Mouse (Mus musculus) layer of hippocampus, postnatal 10 days (tissue): Measurements from ENCODE around the gene Ampd1. TPM values are rescaled to one million over a fixed set of nuclear protein-coding genes. Genes with fewer than 3 reads are reported as not detected.
"Not testable (repeated sequence)": the region's sequence is repeated elsewhere in the genome, so short reads cannot be mapped to it uniquely, and the experiment has no call there.

Source experiments
- DNase-seq, 2 experiments: peaks; one replicate each; pipeline ENCODE4 v3.0.0; 2021; ENCODE audit warnings: low spot score in 2 of 2
- total RNA-seq, 2 experiments: library from RNA; stranded (reverse); gene quantifications; 2 replicates each; pipeline ENCODE4 v1.2.3; 2021

Gene Ampd1
- total RNA-seq, 2 experiments from 2014 or later, result not detected

GRCm38 (mm10) chr3:103102454-103103390, 28.9 kb downstream of the Ampd1 start, which contains the start of gene Dennd2c:
Gene Dennd2c (plus strand): TSS chr3:103102604.
- peak; percentile 83 to 86 for DNase-seq

GRCm38 (mm10) chr3:103107565-103108240, 33.9 kb downstream of the Ampd1 start:
- no peak for DNase-seq

- no peak for DNase-seq
Observed at GRCm38 (mm10) chr3:103112216-103112615, 38.4 kb downstream of the Ampd1 start.

DNA sequence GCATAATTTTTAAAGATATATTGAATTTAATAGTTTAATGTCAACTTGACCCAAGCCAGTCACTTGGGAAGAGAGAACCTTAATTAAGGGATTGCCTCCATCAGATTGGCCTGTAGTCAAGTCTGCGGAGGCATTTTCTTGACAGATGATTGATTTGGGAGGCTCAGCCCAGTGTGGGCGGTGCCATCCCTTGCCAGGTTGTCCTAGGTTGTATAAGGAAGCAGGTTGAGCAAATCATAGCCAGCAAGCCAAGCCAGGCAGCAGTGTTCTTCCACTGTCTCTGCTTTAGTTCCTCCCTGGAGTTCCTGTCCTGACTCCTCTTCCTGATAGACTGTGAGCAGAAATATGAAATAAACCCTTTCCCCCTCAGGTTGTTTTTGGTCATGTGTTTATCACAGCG, 49.8 kb downstream of the Ampd1 start:
- DNase-seq, result no peak

DNA sequence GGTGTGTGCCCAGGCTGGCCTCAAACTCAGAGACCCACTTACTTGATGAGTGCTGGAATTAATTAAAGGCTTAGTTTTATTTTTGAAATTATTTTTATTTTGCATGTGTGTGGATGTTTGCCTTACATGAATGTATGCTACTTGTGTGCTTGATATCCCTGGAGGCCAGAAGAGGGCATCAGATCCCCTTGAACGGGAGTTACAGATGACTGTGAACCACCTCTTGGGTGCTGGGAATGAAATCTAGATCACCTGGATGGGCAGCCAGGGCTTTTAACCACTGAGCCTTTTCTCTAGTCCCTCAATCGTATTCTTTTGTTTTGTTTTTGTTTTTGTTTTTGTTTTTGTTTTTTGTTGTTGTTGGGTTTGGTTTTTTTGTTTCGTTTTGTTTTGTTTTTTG, 52.3 kb downstream of the Ampd1 start:
- DNase-seq, result no peak

- no peak for DNase-seq
Observed at GRCm38 (mm10) chr3:103127177-103127576, 53.4 kb downstream of the Ampd1 start.

DNA sequence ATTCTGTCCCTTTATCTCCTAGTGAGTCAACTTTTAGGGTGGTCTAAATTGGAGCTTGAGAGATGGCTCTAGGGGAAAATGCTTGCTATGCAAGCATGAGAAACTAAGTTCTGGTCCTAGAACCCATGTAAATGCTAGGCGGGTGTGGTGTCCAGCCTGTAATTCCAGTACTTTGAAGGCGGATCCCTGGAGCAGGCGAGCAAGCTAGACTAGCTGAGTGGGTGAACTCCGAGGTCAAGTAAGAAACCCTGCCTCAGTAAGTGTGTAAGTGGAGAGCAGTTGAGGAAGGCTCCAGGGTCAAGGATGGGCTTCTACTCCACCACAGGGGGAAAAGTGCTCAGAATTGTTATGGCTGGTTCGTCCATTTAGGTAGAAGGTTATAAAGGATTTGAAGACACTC, 53.9 kb downstream of the Ampd1 start:
- no peak for DNase-seq

- DNase-seq, result no peak
Observed at GRCm38 (mm10) chr3:103128251-103128650, 54.4 kb downstream of the Ampd1 start.

- no peak for DNase-seq
Observed at GRCm38 (mm10) chr3:103129367-103130159, 55.7 kb downstream of the Ampd1 start.

GRCm38 (mm10) chr3:103130236-103130751, 56.5 kb downstream of the Ampd1 start:
- peak; percentile 10 to 23 for DNase-seq

GRCm38 (mm10) chr3:103133098-103133497, 59.3 kb downstream of the Ampd1 start:
- no peak for DNase-seq

GRCm38 (mm10) chr3:103136414-103137077, 62.7 kb downstream of the Ampd1 start:
- DNase-seq, result no peak

DNA sequence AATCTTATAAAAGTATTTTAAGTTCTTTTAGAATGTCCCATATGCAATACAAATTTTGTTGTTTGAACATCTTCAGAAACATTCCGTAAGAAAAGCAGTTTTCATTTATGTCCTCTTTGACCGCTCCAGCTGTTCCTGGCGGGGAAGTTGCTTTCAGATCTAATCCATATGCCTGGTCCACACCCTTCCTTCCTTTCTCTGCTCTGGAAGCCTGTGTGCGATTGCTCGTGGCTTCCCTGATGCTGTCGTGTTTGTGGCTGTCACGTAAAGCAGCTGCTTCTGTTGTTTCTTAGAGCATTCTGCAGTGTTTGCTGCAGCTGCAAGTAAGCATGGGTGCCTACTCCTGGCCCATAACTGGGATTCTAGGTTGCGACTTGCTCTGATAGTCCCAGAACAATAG, 65.2 kb downstream of the Ampd1 start:
- no peak for DNase-seq

DNA sequence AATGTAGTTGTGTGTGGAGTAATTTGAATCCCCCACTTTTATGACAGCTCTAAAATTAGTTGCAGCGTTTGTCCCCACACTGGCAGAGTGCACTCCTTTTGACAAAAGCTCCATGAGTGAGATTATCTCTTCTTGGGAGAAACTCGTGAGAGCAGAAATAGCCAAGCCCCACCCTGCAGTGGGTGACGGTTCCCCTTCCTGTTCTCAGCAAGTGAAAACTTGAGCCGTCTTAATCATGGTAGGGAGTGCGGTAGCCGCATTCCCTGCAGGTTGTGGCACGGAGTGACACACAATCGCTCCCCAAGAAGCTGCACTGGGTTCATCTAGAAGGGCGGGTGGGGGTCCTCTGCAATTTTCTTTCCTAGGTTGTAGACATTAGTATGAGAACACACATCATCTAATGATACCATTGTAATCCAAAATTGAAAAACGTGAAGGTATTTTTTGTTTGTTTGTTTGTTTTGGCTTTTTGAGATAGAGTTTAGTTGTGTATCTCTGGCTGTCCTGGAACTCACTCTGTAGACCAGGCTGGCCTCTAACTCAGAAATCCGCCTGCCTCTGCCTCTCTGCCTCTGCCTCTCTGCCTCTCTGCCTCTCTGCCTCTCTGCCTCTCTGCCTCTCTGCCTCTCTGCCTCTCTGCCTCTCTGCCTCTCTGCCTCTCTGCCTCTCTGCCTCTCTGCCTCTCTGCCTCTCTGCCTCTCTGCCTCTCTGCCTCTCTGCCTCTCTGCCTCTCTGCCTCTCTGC, 66.5 kb downstream of the Ampd1 start:
- not testable (repeated sequence) for DNase-seq

GRCm38 (mm10) chr3:103141287-103141686, 67.5 kb downstream of the Ampd1 start:
- no peak for DNase-seq

- no peak for DNase-seq
Observed at GRCm38 (mm10) chr3:103142366-103142765, 68.6 kb downstream of the Ampd1 start.

DNA sequence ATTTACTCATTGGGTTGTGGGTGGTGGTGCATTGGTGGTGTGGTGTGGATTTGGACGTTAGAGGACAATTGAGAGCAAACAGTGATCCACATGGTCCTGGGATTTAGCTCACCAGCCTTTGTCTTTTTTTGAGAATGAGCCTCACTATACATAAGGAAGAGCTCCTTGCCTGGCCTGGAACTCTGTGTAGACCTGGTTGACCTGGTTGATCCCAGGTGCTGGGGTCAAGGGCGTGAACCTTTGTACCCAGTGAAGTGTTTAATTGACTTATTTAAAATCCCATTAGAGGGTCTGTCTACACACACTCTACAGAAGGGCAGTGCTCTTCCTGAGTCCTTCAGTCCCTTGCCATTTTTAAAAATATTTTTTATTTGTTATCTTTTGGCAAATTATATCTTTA, 71.5 kb downstream of the Ampd1 start:
- no peak for DNase-seq

DNA sequence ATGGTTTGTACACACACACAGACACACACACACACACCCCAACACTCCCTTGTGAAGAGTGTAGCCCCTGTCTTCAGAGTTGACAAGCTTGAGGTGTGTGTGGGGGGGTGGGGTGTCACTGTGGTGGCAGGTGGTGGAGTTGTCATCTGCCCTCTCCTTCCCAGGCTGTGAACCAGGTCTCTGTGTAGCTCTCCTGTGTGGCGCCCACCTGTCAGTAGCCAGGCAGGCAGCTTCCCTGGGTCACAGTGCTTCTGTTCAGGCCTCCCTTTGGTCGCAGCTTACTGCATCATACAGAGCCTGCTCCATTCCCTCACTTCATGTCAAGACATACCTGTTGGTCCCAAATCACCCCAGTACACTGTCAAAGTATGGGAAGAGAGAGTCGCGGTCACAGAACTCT, 72.0 kb downstream of the Ampd1 start:
- DNase-seq, result no peak

DNA sequence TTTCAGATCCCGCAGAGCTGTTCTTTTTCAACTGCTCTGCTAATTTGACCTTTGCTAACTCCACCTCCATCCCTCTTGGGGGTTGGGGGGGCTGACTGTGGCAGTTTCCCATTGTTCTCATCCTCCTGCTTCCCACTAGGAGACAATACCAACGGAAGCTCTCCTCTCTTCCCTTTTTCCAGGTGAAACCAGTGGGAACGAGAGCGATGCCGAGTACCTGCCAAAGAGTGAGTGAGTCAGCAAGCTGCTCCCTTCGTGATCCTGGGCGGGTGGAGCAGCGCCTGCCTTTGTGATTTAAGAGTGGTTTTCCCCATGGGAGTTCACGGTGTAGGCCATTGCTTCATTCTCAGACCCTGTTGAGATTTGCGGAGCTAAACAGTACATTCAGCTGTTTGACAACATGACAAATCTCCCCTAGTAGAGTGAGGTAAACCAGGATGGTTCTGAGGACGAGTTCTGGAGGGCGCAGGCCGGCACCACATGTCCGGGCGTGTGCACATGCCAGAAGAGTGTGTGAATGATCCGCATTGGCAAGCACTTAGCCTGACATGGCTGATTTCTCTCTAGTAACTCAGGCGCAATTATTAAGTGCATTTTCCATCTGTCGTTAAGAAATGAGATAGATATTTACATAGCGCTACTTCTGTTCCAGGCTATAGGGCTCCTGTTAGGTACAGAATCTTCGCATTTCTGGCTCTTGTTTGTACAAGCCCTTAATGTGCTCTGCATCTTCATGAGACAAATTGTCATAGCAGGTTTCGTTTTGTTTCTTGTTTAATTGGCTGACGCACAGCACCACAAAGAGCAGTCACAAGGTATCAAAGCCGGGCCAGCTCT, 72.7 kb downstream of the Ampd1 start:
- no peak for DNase-seq
